Comparison of ENCODE assay signal across 20 mouse cellular contexts in genomic region chr3:138912504-138912903, GRCm38 (mm10).
"Had no signal": no experiment of that assay in that cellular context is flagged by ENCODE, and none has a peak within 500 bp of the region (broad histone marks: within the 10 kb centered on the region; RNA-seq: fewer than 3 reads in every experiment).

No protein-coding gene starts in this region.

- H3K27me3 ChIP-seq: limb, embryonic 12.5 days; limb, embryonic 15.5 days; midbrain, embryonic 12.5 days; neural tube, embryonic 13.5 days had no signal

- H3K4me3 ChIP-seq: limb, embryonic 12.5 days; limb, embryonic 15.5 days; midbrain, embryonic 12.5 days; myocyte; neural tube, embryonic 13.5 days had no signal

- ATAC-seq: liver, postnatal 0 days; lung, postnatal 0 days; midbrain, embryonic 16.5 days had no signal

- H3K36me3 ChIP-seq: limb, embryonic 12.5 days; limb, embryonic 15.5 days; midbrain, embryonic 12.5 days; neural tube, embryonic 13.5 days had no signal

- H3K9me3 ChIP-seq: limb, embryonic 12.5 days; limb, embryonic 15.5 days; midbrain, embryonic 12.5 days; neural tube, embryonic 13.5 days had no signal

- DNase-seq: kidney, adult 11 months; kidney, adult 9 months; kidney, postnatal 14 days; kidney, postnatal 4 days; liver, postnatal 0 days; lung, embryonic 14.5 days; retina, postnatal 1 day; right cerebral cortex, postnatal 25 days; thymus, adult 18-20 months; thymus, postnatal 36 days had no signal

- H3K4me1 ChIP-seq: midbrain, embryonic 12.5 days; neural tube, embryonic 13.5 days had no signal

- H3K27ac ChIP-seq: limb, embryonic 12.5 days; limb, embryonic 15.5 days; liver, embryonic 14.5 days; macrophage; midbrain, embryonic 12.5 days; neural tube, embryonic 13.5 days had no signal

- H3K4me2 ChIP-seq: limb, embryonic 12.5 days; limb, embryonic 15.5 days; liver, embryonic 11.5 days; lung, embryonic 14.5 days; midbrain, embryonic 12.5 days; neural tube, embryonic 13.5 days had no signal

- H3K9ac ChIP-seq: limb, embryonic 12.5 days; limb, embryonic 15.5 days; liver, embryonic 14.5 days; liver, postnatal 0 days; lung, embryonic 14.5 days; midbrain, embryonic 12.5 days; neural tube, embryonic 13.5 days had no signal
